29 mouse cellular contexts compared by ENCODE assay signal in genomic region chr2:85155334-85155733, GRCm38 (mm10). TPM values are rescaled to one million over a fixed set of nuclear protein-coding genes. Genes with fewer than 3 reads are reported as not detected.
DNase-seq lines count a peak whose midpoint lies in the region; ATAC-seq lines count a peak whose summit lies in the region.
"Had no signal": no experiment of that assay in that cellular context is flagged by ENCODE, and none has a peak within 500 bp of the region (broad histone marks: within the 10 kb centered on the region; RNA-seq: fewer than 3 reads in every experiment).

No protein-coding gene starts in this region.

- H3K4me3 ChIP-seq in heart, embryonic 10.5 days: no peak overlapping the region
- no peak overlapping the region for H3K4me3 ChIP-seq in intestine, embryonic 14.5 days (ENCODE audit: low read depth, low read length)
- H3K4me3 ChIP-seq in intestine, embryonic 15.5 days (replicated peaks): no peak overlapping the region
- no peak overlapping the region for H3K4me3 ChIP-seq in kidney, embryonic 16.5 days (ENCODE audit: low read length)
- H3K4me3 ChIP-seq: embryonic facial prominence, embryonic 10.5 days; embryonic facial prominence, embryonic 15.5 days; forebrain, embryonic 12.5 days; heart, embryonic 13.5 days; hindbrain, embryonic 13.5 days; liver, embryonic 12.5 days had no signal

- 73% methylated on average over 9 of the region's 9 CpGs for WGBS in heart, embryonic 10.5 days
- 82% methylated on average over 9 of the region's 9 CpGs for WGBS in intestine, embryonic 14.5 days
- WGBS in intestine, embryonic 15.5 days: 83% methylated on average over 9 of the region's 9 CpGs
- 61% methylated on average over 9 of the region's 9 CpGs for WGBS in kidney, embryonic 16.5 days

- H3K27ac ChIP-seq in heart, embryonic 10.5 days: no peak overlapping the region
- no peak overlapping the region for H3K27ac ChIP-seq in intestine, embryonic 14.5 days (ENCODE audit: low read depth)
- H3K27ac ChIP-seq in intestine, embryonic 15.5 days: no peak overlapping the region
- H3K27ac ChIP-seq in kidney, embryonic 16.5 days (ENCODE audit: low read length): no peak overlapping the region
- H3K27ac ChIP-seq: embryonic facial prominence, embryonic 10.5 days; embryonic facial prominence, embryonic 15.5 days; forebrain, embryonic 12.5 days; heart, embryonic 13.5 days; hindbrain, embryonic 13.5 days; kidney, postnatal 0 days; liver, embryonic 12.5 days; stomach, postnatal 0 days had no signal

- no peak overlapping the region for H3K4me2 ChIP-seq in intestine, embryonic 14.5 days (ENCODE audit: low read length)
- no peak overlapping the region for H3K4me2 ChIP-seq in intestine, embryonic 15.5 days (replicated peaks)
- no peak overlapping the region for H3K4me2 ChIP-seq in kidney, embryonic 16.5 days (replicated peaks; ENCODE audit: low read depth, low read length)
- H3K4me2 ChIP-seq: embryonic facial prominence, embryonic 15.5 days; forebrain, embryonic 12.5 days; heart, embryonic 13.5 days; hindbrain, embryonic 13.5 days; liver, embryonic 12.5 days; midbrain, embryonic 11.5 days had no signal

- H3K9ac ChIP-seq in intestine, embryonic 14.5 days (ENCODE audit: low read length): no peak overlapping the region
- no peak overlapping the region for H3K9ac ChIP-seq in intestine, embryonic 15.5 days
- no peak overlapping the region for H3K9ac ChIP-seq in kidney, embryonic 16.5 days (replicated peaks; ENCODE audit: low read length)
- H3K9ac ChIP-seq: embryonic facial prominence, embryonic 15.5 days; forebrain, embryonic 12.5 days; forebrain, postnatal 0 days; heart, embryonic 13.5 days; hindbrain, embryonic 13.5 days; liver, embryonic 12.5 days; liver, postnatal 0 days had no signal

- H3K27me3 ChIP-seq in heart, embryonic 10.5 days (ENCODE audit: insufficient read depth, poor library complexity, severe bottlenecking): no peaks in the 10 kb centered on the region
- no peaks in the 10 kb centered on the region for H3K27me3 ChIP-seq in intestine, embryonic 14.5 days (replicated peaks; ENCODE audit: control insufficient read depth, insufficient read depth, low read length)
- H3K27me3 ChIP-seq in intestine, embryonic 15.5 days (replicated peaks): no peaks in the 10 kb centered on the region
- H3K27me3 ChIP-seq in kidney, embryonic 16.5 days (ENCODE audit: insufficient read depth, low read length): no peaks in the 10 kb centered on the region
- H3K27me3 ChIP-seq: embryonic facial prominence, embryonic 15.5 days; forebrain, embryonic 12.5 days; heart, embryonic 13.5 days; hindbrain, embryonic 13.5 days; liver, embryonic 12.5 days had no signal

- no peak for ATAC-seq in intestine, embryonic 14.5 days (replicated peaks; ENCODE audit: low FRiP score, low TSS enrichment, low read depth)
- ATAC-seq in intestine, embryonic 15.5 days: no peak
- ATAC-seq in kidney, embryonic 16.5 days (ENCODE audit: low FRiP score, low TSS enrichment): no peak
- ATAC-seq: CD4-positive, CD25-positive, alpha-beta regulatory T cell, adult 4 months; forebrain, postnatal 0 days; liver, embryonic 12.5 days; liver, postnatal 0 days; midbrain, embryonic 16.5 days had no signal

- no peaks in the 10 kb centered on the region for H3K36me3 ChIP-seq in heart, embryonic 10.5 days
- no peaks in the 10 kb centered on the region for H3K36me3 ChIP-seq in intestine, embryonic 14.5 days (ENCODE audit: control insufficient read depth, insufficient read depth, low read length)
- no peaks in the 10 kb centered on the region for H3K36me3 ChIP-seq in intestine, embryonic 15.5 days
- no peaks in the 10 kb centered on the region for H3K36me3 ChIP-seq in kidney, embryonic 16.5 days (ENCODE audit: insufficient read depth, low read length)
- H3K36me3 ChIP-seq: embryonic facial prominence, embryonic 10.5 days; embryonic facial prominence, embryonic 15.5 days; forebrain, embryonic 12.5 days; heart, embryonic 13.5 days; hindbrain, embryonic 13.5 days; liver, embryonic 12.5 days had no signal

- no peaks in the 10 kb centered on the region for H3K9me3 ChIP-seq in heart, embryonic 10.5 days
- H3K9me3 ChIP-seq in intestine, embryonic 14.5 days (ENCODE audit: control insufficient read depth, low read length): no peaks in the 10 kb centered on the region
- no peaks in the 10 kb centered on the region for H3K9me3 ChIP-seq in intestine, embryonic 15.5 days
- no peaks in the 10 kb centered on the region for H3K9me3 ChIP-seq in kidney, embryonic 16.5 days (ENCODE audit: low read length)
- H3K9me3 ChIP-seq: embryonic facial prominence, embryonic 10.5 days; embryonic facial prominence, embryonic 15.5 days; forebrain, embryonic 12.5 days; heart, embryonic 13.5 days; hindbrain, embryonic 13.5 days; liver, embryonic 12.5 days had no signal

- peak; percentile 96 for DNase-seq in heart, adult 11 months
- no peak for DNase-seq in heart, embryonic 10.5 days (ENCODE audit: low spot score)
- peak; percentile 37 for DNase-seq in intestine, embryonic 14.5 days (ENCODE audit: low spot score)
- DNase-seq in kidney, postnatal 25 days: peak; percentile 65 to 68
- DNase-seq in spleen, adult 18-20 months: no peak
- DNase-seq: cerebellum, adult 8-10 months; cerebellum, postnatal 25 days; forebrain, postnatal 0 days; heart, postnatal 36 days; layer of hippocampus, postnatal 36 days; left cerebral cortex, postnatal 4 days; liver, postnatal 0 days; lung, postnatal 36 days; right cerebral cortex, postnatal 25 days; thymus, adult 18-20 months; thymus, postnatal 25 days had no signal

- H3K4me1 ChIP-seq in heart, embryonic 10.5 days: peaks cover 2% of the 10 kb centered on the region; the same call in 1 of the 2 replicates
- H3K4me1 ChIP-seq in intestine, embryonic 14.5 days (replicated peaks; ENCODE audit: control insufficient read depth, insufficient read depth, low read length): no peaks in the 10 kb centered on the region
- H3K4me1 ChIP-seq in intestine, embryonic 15.5 days (replicated peaks): no peaks in the 10 kb centered on the region
- peaks cover under 1% of the 10 kb centered on the region; the same call in 1 of the 2 replicates for H3K4me1 ChIP-seq in kidney, embryonic 16.5 days (ENCODE audit: insufficient read depth, low read length)
- H3K4me1 ChIP-seq: embryonic facial prominence, embryonic 10.5 days; embryonic facial prominence, embryonic 15.5 days; forebrain, embryonic 12.5 days; hindbrain, embryonic 13.5 days; liver, embryonic 12.5 days had no signal

RNA-seq across cellular contexts. Expression of gene Aplnr, which starts 19.3 kb away (rescaled TPM):
- polyA plus RNA-seq in heart, embryonic 10.5 days (2016; fragmentation: Nextera tagmentation; extraction: Ambion mirVana): 7.0 and 23.8 TPM in 2 replicates
- polyA plus RNA-seq in intestine, embryonic 14.5 days (2014; fragmentation: Nextera tagmentation; extraction: Ambion mirVana): 53.6 and 54.3 TPM in 2 replicates
- polyA plus RNA-seq in intestine, embryonic 15.5 days (2015; fragmentation: Nextera tagmentation; extraction: Ambion mirVana): 59.6 and 64.8 TPM in 2 replicates
- polyA plus RNA-seq in kidney, embryonic 16.5 days (2015; fragmentation: Nextera tagmentation; extraction: Ambion mirVana): 125 and 126 TPM in 2 replicates
- polyA plus RNA-seq: CD4-positive, CD25-positive, alpha-beta regulatory T cell, adult 4 months had no signal

RNA-seq across cellular contexts. Expression of gene Lrrc55, which starts 41.7 kb away (rescaled TPM):
- 0.14 and 0.20 TPM in 2 replicates for polyA plus RNA-seq in heart, embryonic 10.5 days (2016; fragmentation: Nextera tagmentation; extraction: Ambion mirVana)
- 5.2 and 5.4 TPM in 2 replicates for polyA plus RNA-seq in intestine, embryonic 14.5 days (2014; fragmentation: Nextera tagmentation; extraction: Ambion mirVana)
- 4.2 and 4.4 TPM in 2 replicates for polyA plus RNA-seq in intestine, embryonic 15.5 days (2015; fragmentation: Nextera tagmentation; extraction: Ambion mirVana)
- polyA plus RNA-seq in kidney, embryonic 16.5 days (2015; fragmentation: Nextera tagmentation; extraction: Ambion mirVana): 0.68 and 0.80 TPM in 2 replicates
- polyA plus RNA-seq: CD4-positive, CD25-positive, alpha-beta regulatory T cell, adult 4 months had no signal

Comparison
In these comparisons a context has a peak if more than half of its experiments do, and no peak if none do; other contexts are left out.
1. DNase-seq: peak in heart, adult 11 months (single experiment), intestine, embryonic 14.5 days (single experiment) and kidney, postnatal 25 days (2 of 2); none in heart, embryonic 10.5 days (single experiment) and spleen, adult 18-20 months (0 of 2).